Mouse (Mus musculus): Measurements from ENCODE around the gene Sox6.

- TF ChIP-seq POLR2A (IDR thresholded peaks at IDR 0.05; ENCODE audit: borderline replicate concordance, insufficient read depth, low read length) (no peak), CTCF (IDR thresholded peaks at IDR 0.05; ENCODE audit: borderline replicate concordance, insufficient read depth, low read depth, low read length) (no peak)
These were observed 345.4 kb downstream of the Sox6 start for GRCm38 (mm10) chr7:115693206-115693605.

All from cerebellum, adult 2 months (tissue).